Mouse (Mus musculus): ENCODE results near the gene Taf1. TPM values are rescaled to one million over a fixed set of nuclear protein-coding genes. Genes with fewer than 3 reads are reported as not detected.

Gene Taf1
- polyA plus RNA-seq, 1 experiment from 2014 or later, result 11.9 TPM

Other genes starting within 250 kb of the Taf1 start
- 4.7 and 5.6 TPM in 2 replicates for gene Nlgn3, start 233.6 kb upstream of the Taf1 start, polyA plus RNA-seq (2015; fragmentation: Nextera tagmentation; extraction: Ambion mirVana)
- gene Gjb1, start 156.4 kb upstream of the Taf1 start, polyA plus RNA-seq (2015; fragmentation: Nextera tagmentation; extraction: Ambion mirVana), result 29.2 and 32.0 TPM in 2 replicates
- gene Zmym3, start 111.9 kb upstream of the Taf1 start, polyA plus RNA-seq (2015; fragmentation: Nextera tagmentation; extraction: Ambion mirVana), result 24.8 and 26.8 TPM in 2 replicates
- 325 and 355 TPM in 2 replicates for gene Nono, start 103.4 kb upstream of the Taf1 start, polyA plus RNA-seq (2015; fragmentation: Nextera tagmentation; extraction: Ambion mirVana)
- 1.8 and 4.2 TPM in 2 replicates for gene Itgb1bp2, start 83.6 kb upstream of the Taf1 start, polyA plus RNA-seq (2015; fragmentation: Nextera tagmentation; extraction: Ambion mirVana)
- 132 and 136 TPM in 2 replicates for gene Ogt, start 107.3 kb downstream of the Taf1 start, polyA plus RNA-seq (2015; fragmentation: Nextera tagmentation; extraction: Ambion mirVana)
- 0.44 and 0.46 TPM in 2 replicates for gene Cxcr3, start 201.5 kb downstream of the Taf1 start, polyA plus RNA-seq (2015; fragmentation: Nextera tagmentation; extraction: Ambion mirVana)

All from stomach, embryonic 15.5 days (tissue).